Mouse (Mus musculus) liver, embryonic 13.5 days (tissue): ENCODE measurements around the gene Zfp422. TPM values are rescaled to one million over a fixed set of nuclear protein-coding genes. Genes with fewer than 3 reads are reported as not detected.
"Not testable (repeated sequence)": the region's sequence is repeated elsewhere in the genome, so short reads cannot be mapped to it uniquely, and the experiment has no call there.

Source experiments
- ATAC-seq: fragments of 200-750 bp; cut with Nextera tagmentation; 2 replicates; pipeline ENCODE4 v1.8.0; 2017; ENCODE audit warnings: low read depth, mild to moderate bottlenecking, moderate number of reproducible peaks, moderate library complexity
- DNase-seq: peaks from one replicate; pipeline ENCODE4 v3.0.0; 2022
- H3K27ac ChIP-seq: fragments of 300-500 bp; sonication (generic); 2 replicates; pipeline ENCODE4 v1.5.1; 2015; ENCODE audit warnings: moderate library complexity, mild to moderate bottlenecking, inconsistent platforms
- H3K27me3 ChIP-seq: fragments of 300-500 bp; sonication (generic); 2 replicates; pipeline ENCODE4 v1.6.1; 2015; ENCODE audit warnings: mild to moderate bottlenecking, inconsistent platforms
- H3K36me3 ChIP-seq: fragments of 300-500 bp; sonication (generic); 2 replicates; pipeline ENCODE4 v1.6.1; 2015; ENCODE audit warnings: mild to moderate bottlenecking, inconsistent platforms
- H3K4me1 ChIP-seq: fragments of 300-500 bp; sonication (generic); replicated peaks from 2 replicates; pipeline ENCODE4 v1.6.1; 2015; ENCODE audit warnings: inconsistent platforms
- H3K4me2 ChIP-seq: fragments of 300-500 bp; sonication (generic); 2 replicates; pipeline ENCODE4 v1.6.1; 2015; ENCODE audit warnings: inconsistent platforms, mild to moderate bottlenecking, moderate library complexity
- H3K4me3 ChIP-seq: fragments of 300-500 bp; sonication (generic); replicated peaks from 2 replicates; pipeline ENCODE4 v1.5.1; 2015; ENCODE audit warnings: mild to moderate bottlenecking, inconsistent platforms
- H3K9ac ChIP-seq: fragments of 300-500 bp; sonication (generic); 2 replicates; pipeline ENCODE4 v1.6.1; 2015; ENCODE audit warnings: mild to moderate bottlenecking, inconsistent platforms
- H3K9me3 ChIP-seq: fragments of 300-500 bp; sonication (generic); replicated peaks from 2 replicates; pipeline ENCODE4 v1.6.1; 2016; ENCODE audit warnings: inconsistent platforms
- WGBS: fragments of 180-500 bp; shearing (Covaris S2); methylation state at CpG from one replicate; pipeline ENCODE4 v1.1.7; 2015; ENCODE audit not compliant: insufficient replicate concordance; 5-methylcytosine and 5-hydroxymethylcytosine counted together
- microRNA-seq: library from miRNA; unstranded; fragments of <30 nt; microRNA quantifications from one replicate; pipeline ENCODE4, GENCODE M21; 2016
- polyA plus RNA-seq: library from polyadenylated mRNA; unstranded; fragments of >200 nt; fragmentation: Nextera tagmentation; extraction: Ambion mirVana; gene quantifications from 2 replicates; pipeline ENCODE4 v1.2.1, GENCODE M21; 2015

Gene Zfp422
- polyA plus RNA-seq, 1 experiment from 2014 or later = 27.6 TPM

DNA sequence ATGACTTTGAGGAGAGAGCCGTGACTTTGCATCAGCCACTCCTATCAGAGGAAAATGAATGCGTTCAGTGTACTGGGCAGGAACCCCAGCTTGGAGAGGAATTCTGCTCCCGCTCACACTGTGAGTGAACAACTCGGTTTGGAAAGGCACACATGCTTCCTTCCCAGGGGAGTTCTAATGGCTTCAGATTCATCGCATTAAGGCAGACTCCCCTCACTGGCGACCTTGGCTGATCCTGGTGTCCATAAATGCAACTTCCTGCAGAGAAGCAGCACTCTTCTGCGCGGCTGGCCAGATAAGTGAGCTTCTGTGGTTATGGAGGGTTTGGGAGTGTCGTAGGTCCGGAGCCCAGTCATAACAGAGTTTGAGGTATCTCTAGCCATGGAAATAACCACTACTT, 967 bp upstream of the Zfp422 start:
- ATAC-seq = no peak
- Histone ChIP-seq H3K27ac (no peak overlapping the region), H3K9me3 (no peaks in the 10 kb centered on the region), H3K4me2 (no peak overlapping the region), H3K36me3 (peaks cover 16% of the 10 kb centered on the region), H3K9ac (no peak overlapping the region), H3K27me3 (no peaks in the 10 kb centered on the region), H3K4me1 (peaks cover 30% of the 10 kb centered on the region), H3K4me3 (no peak overlapping the region)
- no peak for DNase-seq
- WGBS = 51% methylated on average over 10 of the region's 10 CpGs

DNA sequence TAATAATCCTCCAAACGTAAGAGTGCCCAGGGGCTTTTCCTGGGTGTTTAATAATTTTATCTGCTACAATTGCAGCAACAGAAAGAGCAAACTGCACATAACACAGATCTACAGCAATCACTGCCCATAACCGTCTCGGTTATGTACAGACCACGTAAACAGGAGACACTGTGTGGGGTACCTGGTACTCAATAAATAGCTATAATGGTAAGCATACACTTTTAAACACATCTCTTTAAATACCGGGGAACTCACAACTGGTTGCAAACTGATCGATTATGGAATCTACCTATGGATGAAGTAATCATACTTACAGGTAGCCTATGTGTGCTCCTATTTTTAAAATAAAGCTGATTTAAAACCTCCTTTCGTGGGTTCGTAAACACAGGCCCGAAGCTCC, 704 bp downstream of the Zfp422 start:
- no peaks in the 10 kb centered on the region for H3K27me3 ChIP-seq
- no peak overlapping the region for H3K27ac ChIP-seq
- peak overlapping the region; percentile 74 for H3K4me3 ChIP-seq
- no peak for DNase-seq
- no peaks in the 10 kb centered on the region for H3K9me3 ChIP-seq
- 13% methylated on average over 9 of the region's 9 CpGs for WGBS
- ATAC-seq = no peak
- H3K9ac ChIP-seq = peak overlapping the region; percentile 84
- peak overlapping the region; percentile 78 for H3K4me2 ChIP-seq
- peaks cover 26% of the 10 kb centered on the region for H3K4me1 ChIP-seq
- peaks cover 20% of the 10 kb centered on the region for H3K36me3 ChIP-seq

DNA sequence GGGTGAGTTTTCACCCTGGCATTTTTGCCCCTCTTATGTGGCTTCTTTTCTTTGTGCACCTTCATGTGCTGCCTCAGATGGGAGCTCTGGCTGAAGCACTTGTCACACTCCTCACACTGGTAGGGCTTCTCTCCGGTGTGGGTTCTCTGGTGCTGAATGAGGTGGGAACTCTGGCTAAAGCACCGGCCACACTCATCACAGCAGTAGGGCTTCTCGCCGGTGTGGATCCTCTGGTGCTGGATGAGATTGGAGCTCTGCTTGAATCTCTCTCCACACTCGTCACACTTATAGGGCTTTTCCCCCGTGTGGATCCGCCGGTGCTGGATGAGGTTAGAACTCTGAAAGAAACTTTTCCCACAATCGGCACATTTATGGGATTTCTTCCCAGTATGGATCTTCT, 2.4 kb downstream of the Zfp422 start:
- H3K4me2 ChIP-seq = not testable (repeated sequence)

DNA sequence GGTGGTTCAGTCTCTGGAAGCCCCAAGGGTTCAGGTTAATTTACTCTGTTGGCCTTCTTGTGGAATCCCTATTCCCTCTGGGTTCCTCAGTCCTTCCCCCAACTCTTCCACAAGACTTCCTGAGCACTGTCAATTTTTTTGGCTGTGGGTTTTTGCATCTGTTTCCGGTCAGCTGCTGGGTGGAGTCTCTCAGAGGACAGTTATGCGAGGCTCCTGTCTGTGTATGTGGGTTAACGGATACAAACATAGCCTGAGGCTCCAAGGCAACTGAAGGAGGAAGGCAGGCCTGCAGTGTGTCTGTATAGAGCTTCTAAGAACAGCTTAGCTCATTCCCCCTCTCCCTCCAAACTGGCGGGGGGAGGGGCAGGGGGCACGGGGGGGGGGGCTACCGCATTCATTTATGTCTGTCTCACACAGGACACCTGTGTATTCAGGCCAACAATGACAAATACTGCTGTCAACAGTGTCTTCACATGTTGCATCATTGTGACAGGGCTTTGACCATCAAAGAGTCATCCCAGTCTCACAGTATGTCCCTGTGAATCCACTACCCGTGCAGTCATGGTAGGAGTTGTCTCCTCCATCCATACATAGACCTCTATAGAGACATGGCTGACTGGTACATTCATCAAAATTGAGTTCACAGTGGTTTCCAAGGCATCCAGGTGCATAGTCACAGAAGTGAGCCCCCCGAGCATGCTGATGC, 7.3 kb downstream of the Zfp422 start:
- 0 out of 2 replicates have a peak, but pooled peaks have one; percentile 36 for ATAC-seq
- WGBS = 26% methylated on average over 8 of the region's 8 CpGs

More for the DNA sequence above, 2.4 kb downstream of the Zfp422 start:
- not testable (repeated sequence) for H3K27ac ChIP-seq, ATAC-seq, H3K9me3 ChIP-seq, H3K4me3 ChIP-seq, H3K9ac ChIP-seq, DNase-seq, H3K27me3 ChIP-seq
- peaks cover 20% of the 10 kb centered on the region for H3K36me3 ChIP-seq
- peaks cover 26% of the 10 kb centered on the region for H3K4me1 ChIP-seq
- 88% methylated on average over 9 of the region's 9 CpGs for WGBS

DNA sequence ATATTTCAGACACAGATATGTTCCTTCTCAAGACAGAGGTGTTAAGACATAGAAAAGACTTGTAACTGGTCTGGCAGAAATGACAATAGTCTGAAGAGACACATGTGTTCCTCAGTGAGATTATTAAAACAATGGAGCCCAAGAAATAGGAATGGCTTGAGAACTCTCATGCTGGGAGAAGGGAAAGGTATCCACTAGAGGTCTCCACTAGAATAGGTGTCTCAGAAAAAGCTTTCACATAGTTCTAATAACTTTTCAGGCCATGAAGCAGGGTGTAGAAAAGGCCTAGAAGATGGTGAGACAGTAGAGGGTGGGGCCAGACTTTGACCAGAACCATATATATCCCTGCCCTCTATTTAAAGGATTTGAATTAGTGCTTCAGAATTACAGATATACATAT, 10.7 kb downstream of the Zfp422 start:
- ATAC-seq = no peak
- Histone ChIP-seq H3K4me1 (0 out of 2 replicates have a peak, but pooled peaks cover 3% of the 10 kb centered on the region), H3K27me3 (no peaks in the 10 kb centered on the region), H3K9me3 (no peaks in the 10 kb centered on the region), H3K9ac (no peak overlapping the region), H3K27ac (no peak overlapping the region), H3K36me3 (no peaks in the 10 kb centered on the region), H3K4me2 (no peak overlapping the region), H3K4me3 (no peak overlapping the region)
- DNase-seq = no peak

More for the DNA sequence above, 7.3 kb downstream of the Zfp422 start:
- no peak overlapping the region for H3K4me2 ChIP-seq
- no peak overlapping the region for H3K4me3 ChIP-seq
- 0 out of 2 replicates have a peak, but pooled peaks cover 6% of the 10 kb centered on the region for H3K4me1 ChIP-seq
- H3K27ac ChIP-seq = no peak overlapping the region
- no peaks in the 10 kb centered on the region for H3K9me3 ChIP-seq
- H3K27me3 ChIP-seq = no peaks in the 10 kb centered on the region
- H3K9ac ChIP-seq = no peak overlapping the region
- peaks cover 15% of the 10 kb centered on the region for H3K36me3 ChIP-seq
- DNase-seq = no peak

DNA sequence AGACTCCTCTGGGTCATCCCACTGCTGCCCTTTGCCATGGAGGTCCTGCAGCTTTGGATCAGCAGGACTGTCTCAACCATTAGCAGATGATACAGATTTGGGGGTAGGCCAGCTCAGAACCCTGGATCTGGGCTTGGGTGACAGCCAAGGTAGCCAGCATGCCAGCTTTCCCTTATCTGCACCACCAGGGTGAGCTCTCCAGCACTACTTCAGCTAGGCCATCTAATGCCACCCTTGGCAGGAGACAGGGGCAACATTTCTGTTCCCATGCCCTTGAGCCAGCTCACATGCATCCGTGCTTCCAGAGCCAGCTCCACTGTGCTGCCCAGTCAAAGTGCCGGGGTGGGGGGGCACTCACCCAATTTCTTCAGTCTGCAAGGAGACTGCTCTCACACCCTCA, 13.1 kb downstream of the Zfp422 start:
- Histone ChIP-seq H3K4me3 (no peak overlapping the region), H3K9me3 (no peaks in the 10 kb centered on the region), H3K4me1 (no peaks in the 10 kb centered on the region), H3K27ac (no peak overlapping the region), H3K4me2 (no peak overlapping the region), H3K9ac (no peak overlapping the region), H3K27me3 (no peaks in the 10 kb centered on the region), H3K36me3 (no peaks in the 10 kb centered on the region)
- 62% methylated on average over 2 of the region's 2 CpGs for WGBS
- ATAC-seq (no peak), DNase-seq (no peak)

DNA sequence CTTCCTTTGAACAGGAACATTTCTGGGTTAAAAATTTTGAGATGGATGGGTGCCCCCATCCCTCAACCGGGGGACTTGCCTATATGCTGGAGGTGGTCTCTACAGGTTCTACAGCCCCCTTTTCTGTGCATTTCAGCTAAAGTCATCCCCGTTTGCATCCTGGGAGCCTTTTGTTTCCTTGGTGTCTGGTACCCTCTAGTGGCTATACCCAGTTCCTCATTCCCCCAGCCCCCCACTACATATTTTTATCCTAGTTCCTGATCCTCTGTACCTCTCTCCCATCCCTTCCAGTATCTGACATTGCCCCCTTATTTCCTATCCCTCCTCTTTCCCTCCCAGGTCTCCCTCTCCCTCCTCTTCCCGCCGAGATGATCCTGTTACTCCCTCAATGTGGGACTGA, 21.6 kb downstream of the Zfp422 start:
- Histone ChIP-seq H3K9ac (no peak overlapping the region), H3K4me2 (no peak overlapping the region), H3K27me3 (no peaks in the 10 kb centered on the region), H3K27ac (no peak overlapping the region), H3K9me3 (no peaks in the 10 kb centered on the region), H3K36me3 (no peaks in the 10 kb centered on the region), H3K4me1 (no peaks in the 10 kb centered on the region), H3K4me3 (no peak overlapping the region)
- ATAC-seq (no peak), DNase-seq (no peak)
- 39% methylated on average over 4 of the region's 4 CpGs for whole genome bisulfite sequencing

DNA sequence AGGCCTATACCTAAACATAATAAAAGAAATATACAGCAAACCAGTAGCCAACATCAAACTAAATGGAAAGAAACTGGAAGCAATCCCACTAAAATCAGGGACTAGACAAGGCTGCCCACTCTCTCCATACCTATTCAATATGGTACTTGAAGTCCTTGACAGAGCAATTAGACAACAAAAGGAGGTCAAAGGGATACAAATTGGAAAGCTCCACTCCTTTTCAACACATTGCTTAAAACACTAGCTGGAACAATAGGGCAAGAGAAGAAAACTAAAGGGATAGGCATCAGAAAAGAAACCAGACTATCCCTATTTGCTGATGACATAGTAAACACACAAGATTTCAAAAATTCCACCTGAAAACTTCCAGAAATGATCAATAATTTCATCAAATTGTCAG, 27.8 kb downstream of the Zfp422 start:
- not testable (repeated sequence) for H3K36me3 ChIP-seq, H3K4me1 ChIP-seq, ATAC-seq, H3K9me3 ChIP-seq, DNase-seq, H3K27ac ChIP-seq, H3K9ac ChIP-seq, H3K4me3 ChIP-seq, H3K4me2 ChIP-seq, H3K27me3 ChIP-seq

DNA sequence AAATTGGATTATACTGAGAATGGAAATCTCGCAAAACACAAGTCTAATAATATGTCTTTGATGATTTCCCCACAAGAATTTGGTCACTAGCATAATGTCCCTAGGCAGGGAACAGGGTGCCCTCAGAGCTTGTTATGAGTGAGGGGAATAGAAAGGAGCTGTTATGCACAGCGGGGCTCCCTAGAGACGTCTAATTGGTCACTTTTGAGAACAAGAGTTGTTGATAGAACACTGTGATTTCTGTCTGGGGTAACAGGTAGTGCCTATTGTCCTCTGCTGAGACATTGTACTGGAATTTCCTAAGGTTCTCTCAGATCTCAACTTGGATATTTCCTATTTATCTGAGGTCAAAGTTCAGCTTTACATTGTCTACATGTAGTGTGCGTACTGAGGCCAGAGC, 44.7 kb downstream of the Zfp422 start, which contains the start of gene Olfr215:
TSS of gene Olfr215 (minus strand) at position 101 of the 400 bp plus-strand sequence.
- H3K4me3 ChIP-seq = no peak within 1 kb of the TSS
- no peak within 1 kb of the TSS for H3K27ac ChIP-seq
- no peak within 1 kb of the TSS for H3K9ac ChIP-seq
- no peak for DNase-seq
- no peaks in the 10 kb centered on the region for H3K4me1 ChIP-seq
- WGBS = 66% methylated on average over 4 of the region's 4 CpGs
- H3K36me3 ChIP-seq = no peaks in the 10 kb centered on the region
- H3K27me3 ChIP-seq = no peaks in the 10 kb centered on the region
- H3K9me3 ChIP-seq = no peaks in the 10 kb centered on the region
- no peak within 1 kb of the TSS for H3K4me2 ChIP-seq
- no peak for ATAC-seq

Small RNAs within 50 kb of the gene (microRNA-seq; reads per million reads assigned to microRNA genes)
- gene Mir7043 = 1.5 reads per million

Other genes starting within 250 kb of the Zfp422 start
- 2.9 and 3.3 TPM in 2 replicates for gene Alox5, start 167.8 kb downstream of the Zfp422 start, polyA plus RNA-seq
- not detected in 2 replicates for gene Olfr211, start 139.9 kb downstream of the Zfp422 start, polyA plus RNA-seq
- gene Olfr212, start 122.5 kb downstream of the Zfp422 start, polyA plus RNA-seq = not detected in 2 replicates
- not detected in 2 replicates for gene Olfr213, start 90.5 kb downstream of the Zfp422 start, polyA plus RNA-seq
- gene Gm5580, start 77.9 kb downstream of the Zfp422 start, polyA plus RNA-seq = 0.30 and 0.43 TPM in 2 replicates
- gene Olfr214, start 74.8 kb downstream of the Zfp422 start, polyA plus RNA-seq = not detected in 2 replicates
- gene Olfr215, start 44.8 kb downstream of the Zfp422 start, polyA plus RNA-seq = not detected in 2 replicates
- 3.1 and 4.1 TPM in 2 replicates for gene Depp1, start 21.6 kb upstream of the Zfp422 start, polyA plus RNA-seq
- 5.6 and 5.9 TPM in 2 replicates for gene Rassf4, start 45.0 kb upstream of the Zfp422 start, polyA plus RNA-seq
- gene Tmem72, start 87.9 kb upstream of the Zfp422 start, polyA plus RNA-seq = 0.01 TPM in 2 replicates